Comparison of ENCODE assay signal across 1 mouse cellular context in genomic region chr4:107302832-107303231, GRCm38 (mm10).
TF ChIP-seq lines count a peak whose summit lies in the region.

No protein-coding gene starts in this region.

TF ChIP-seq in MEL, 35 proteins besides CTCF, POLR2A, EP300 and RAD21 (continued from another document):
- TF ChIP-seq RCOR1 (IDR thresholded peaks at IDR 0.05; ENCODE audit: low read depth, low read length) (no peak), GABPA (IDR thresholded peaks at IDR 0.05; ENCODE audit: low read depth, low read length) (no peak), POLR2AphosphoS2 (IDR thresholded peaks at IDR 0.05; ENCODE audit: low read length) (no peak), NELFE (IDR thresholded peaks at IDR 0.05; ENCODE audit: low read depth, low read length) (no peak), UBTF (IDR thresholded peaks at IDR 0.05; ENCODE audit: borderline replicate concordance, insufficient read depth, low read depth, low read length) (no peak), NRF1 (IDR thresholded peaks at IDR 0.05; ENCODE audit: insufficient read depth, low read depth, low read length, poor library complexity, severe bottlenecking) (no peak), MAFK (IDR thresholded peaks at IDR 0.05; ENCODE audit: borderline replicate concordance, low read depth, low read length) (no peak), CHD2 (IDR thresholded peaks at IDR 0.05; ENCODE audit: low read length) (no peak), MAX (IDR thresholded peaks at IDR 0.05; ENCODE audit: low read length) (no peak)
